Mouse (Mus musculus) lung, adult 2 months (tissue): ENCODE data around the gene Arl16. TPM values are rescaled to one million over a fixed set of nuclear protein-coding genes. Genes with fewer than 3 reads are reported as not detected.

Source experiments
- DNase-seq: peaks from one replicate; pipeline ENCODE4 v3.0.0; 2022
- H3K4me1 ChIP-seq: fragments of 200-500 bp; 2 replicates; pipeline ENCODE4 v1.6.1; 2011; ENCODE audit warnings: low read length; ENCODE audit not compliant: control insufficient read depth, insufficient read depth
- H3K4me3 ChIP-seq: fragments of 200-500 bp; replicated peaks from 2 replicates; pipeline ENCODE3; 2011; ENCODE audit warnings: low read depth, mild to moderate bottlenecking, control low read depth, low read length; ENCODE audit errors: extremely low read depth
- CTCF ChIP-seq: fragments of 200-500 bp; IDR thresholded peaks from 2 replicates; pipeline ENCODE4 v1.5.1; 2011; ENCODE audit warnings: mild to moderate bottlenecking, low read length, control low read depth; ENCODE audit not compliant: insufficient read depth
- POLR2A ChIP-seq: fragments of 200-500 bp; IDR thresholded peaks from 2 replicates; pipeline ENCODE4 v1.6.1; 2011; ENCODE audit warnings: low read depth, mild to moderate bottlenecking, control low read depth, low read length, borderline replicate concordance; ENCODE audit errors: extremely low read depth
- WGBS: fragments of 180-500 bp; shearing (Covaris S2); methylation state at CpG from one replicate; pipeline ENCODE4 v1.1.7; 2018; 5-methylcytosine and 5-hydroxymethylcytosine counted together
- polyA plus RNA-seq: library from polyadenylated mRNA; depleted of rRNA; stranded (reverse); fragments of >200 nt; gene quantifications from 2 replicates; pipeline ENCODE4 v1.2.3, GENCODE M21; 2012

Gene Arl16
- polyA plus RNA-seq, 1 experiment, result 17.3 TPM

DNA sequence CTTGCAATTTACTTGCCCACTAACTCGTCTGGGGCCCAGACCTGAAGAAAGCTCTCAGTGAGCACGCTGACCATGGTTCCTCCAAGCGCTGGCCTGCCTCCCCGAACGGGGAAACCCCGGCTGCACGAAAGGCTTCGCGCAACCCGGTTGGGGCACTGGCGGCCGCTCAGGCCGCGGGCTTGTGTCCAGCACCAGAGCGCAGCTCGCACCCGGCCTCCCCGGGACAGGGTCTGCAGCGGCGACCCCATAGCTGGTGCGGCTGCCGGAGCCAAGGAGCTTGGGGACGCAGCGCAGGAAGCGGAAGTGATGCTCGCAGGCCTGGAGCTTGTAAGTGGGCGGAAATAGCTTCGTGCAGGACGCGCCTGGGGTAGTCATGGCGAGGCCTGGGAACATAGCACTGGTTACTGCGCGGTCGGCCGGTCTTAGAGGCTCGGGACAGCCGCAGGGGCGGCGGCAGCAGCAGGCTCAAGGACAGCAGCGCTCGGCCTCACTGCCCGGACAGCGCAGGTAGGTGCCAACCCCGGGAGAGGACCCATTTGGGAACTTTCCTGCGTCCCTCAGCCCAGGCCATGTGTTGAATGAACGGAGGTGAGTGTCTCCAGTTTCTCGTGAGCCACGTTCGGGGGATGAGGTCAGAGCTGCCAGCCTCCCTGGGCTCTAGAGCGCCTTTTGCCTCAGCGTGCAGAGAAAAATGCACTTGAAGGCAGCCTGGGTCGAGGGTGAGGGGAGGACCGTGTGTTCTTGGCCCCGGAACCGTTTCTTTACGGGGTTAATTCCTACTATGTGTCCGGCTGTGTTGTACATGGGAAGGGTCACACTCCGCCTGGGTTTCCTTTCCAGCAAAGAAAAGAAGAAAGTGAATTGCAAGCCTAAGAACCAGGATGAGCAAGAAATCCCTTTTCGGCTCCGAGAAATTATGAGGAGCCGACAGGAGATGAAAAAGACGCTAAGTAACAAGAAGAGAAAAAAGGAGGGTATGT, 9.3 kb downstream of the Arl16 start, which contains the start of the genes Oxld1 and Ccdc137:
Gene Oxld1, minus strand, starts transcription at position 297 of the 980 bp plus-strand sequence.
Gene Ccdc137, plus strand, starts transcription at position 344 of the 980 bp plus-strand sequence.
- Histone ChIP-seq H3K4me1 (no peaks in the 10 kb centered on the region; the same call in 1 of the 2 replicates), H3K4me3 (peak within 1 kb of the TSS; percentile 80)
- 2% methylated on average over 62 of the region's 62 CpGs for WGBS
- peak; percentile 76 for DNase-seq
- TF ChIP-seq POLR2A (peak; percentile 79; the same call in 1 of the 2 replicates), CTCF (no peak)

DNA sequence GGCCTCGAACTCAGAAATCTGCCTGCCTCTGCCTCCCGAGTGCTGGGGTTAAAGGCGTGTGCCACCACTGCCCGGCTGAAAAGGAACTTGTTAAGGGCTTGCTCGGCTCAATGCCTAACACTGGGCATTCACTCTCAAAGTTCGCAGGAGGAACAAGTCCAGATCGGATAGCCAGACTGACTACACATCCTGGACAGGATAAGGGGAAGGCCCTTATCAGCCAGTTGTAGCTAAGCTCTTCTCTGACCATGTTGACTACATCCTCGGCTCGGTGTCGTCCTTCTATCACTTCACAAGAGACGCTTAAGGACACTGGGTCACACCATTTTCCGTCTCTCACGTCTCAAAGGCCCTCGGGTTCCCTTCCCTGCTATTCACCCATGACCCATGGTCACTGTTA, 10.0 kb downstream of the Arl16 start:
- H3K4me3 ChIP-seq, result peak overlapping the region; percentile 80
- H3K4me1 ChIP-seq, result no peaks in the 10 kb centered on the region; the same call in 1 of the 2 replicates
- no peak for TF ChIP-seq POLR2A
- TF ChIP-seq CTCF, result no peak
- WGBS, result 11% methylated on average over 14 of the region's 14 CpGs
- DNase-seq, result no peak

DNA sequence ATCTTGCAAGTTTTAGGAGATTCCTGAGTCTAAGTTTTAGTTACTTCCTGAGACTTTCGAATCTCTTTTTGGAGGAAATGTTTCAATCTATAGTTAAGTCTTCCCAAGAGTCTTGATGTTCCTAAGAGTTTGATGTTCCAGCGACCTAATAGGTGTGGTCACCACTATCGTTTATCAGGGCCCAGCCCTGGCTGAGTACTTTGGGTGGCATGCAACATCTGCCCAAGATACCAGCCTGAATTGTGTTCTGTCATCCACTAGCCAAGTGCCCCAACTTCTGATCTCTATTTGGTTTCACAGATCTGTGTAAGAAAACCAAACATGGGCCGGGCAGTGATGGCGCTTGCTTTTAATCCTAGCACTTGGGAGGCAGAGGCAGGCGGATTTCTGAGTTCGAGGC, 12.0 kb downstream of the Arl16 start:
- H3K4me3 ChIP-seq, result no peak overlapping the region
- no peak for DNase-seq
- H3K4me1 ChIP-seq, result no peaks in the 10 kb centered on the region; the same call in 1 of the 2 replicates
- TF ChIP-seq POLR2A (no peak), CTCF (no peak)
- 90% methylated on average over 7 of the region's 7 CpGs for WGBS

DNA sequence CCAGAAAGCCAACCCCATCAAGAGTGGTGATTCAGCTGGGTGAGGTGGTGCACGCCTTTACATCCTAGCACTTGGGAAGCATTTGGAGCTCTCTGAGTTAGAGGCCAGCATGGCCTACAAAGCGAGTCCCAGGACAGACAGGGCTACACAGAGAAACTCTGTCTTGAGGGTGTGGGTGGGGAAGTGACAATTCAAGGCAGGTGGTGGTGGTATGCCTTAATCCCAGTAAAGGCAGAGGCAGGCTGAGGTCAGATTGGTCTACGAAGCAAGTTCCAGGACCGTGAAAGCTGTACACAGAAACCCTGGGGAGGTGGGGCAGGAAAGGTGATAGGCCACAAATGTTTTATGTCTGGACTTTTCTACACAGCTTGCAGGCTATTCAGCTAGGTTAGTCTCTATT, 12.4 kb downstream of the Arl16 start:
- WGBS, result 92% methylated on average over 4 of the region's 4 CpGs
- no peak overlapping the region for H3K4me3 ChIP-seq
- no peak for DNase-seq
- no peaks in the 10 kb centered on the region; the same call in 1 of the 2 replicates for H3K4me1 ChIP-seq
- no peak for TF ChIP-seq POLR2A
- no peak for TF ChIP-seq CTCF

DNA sequence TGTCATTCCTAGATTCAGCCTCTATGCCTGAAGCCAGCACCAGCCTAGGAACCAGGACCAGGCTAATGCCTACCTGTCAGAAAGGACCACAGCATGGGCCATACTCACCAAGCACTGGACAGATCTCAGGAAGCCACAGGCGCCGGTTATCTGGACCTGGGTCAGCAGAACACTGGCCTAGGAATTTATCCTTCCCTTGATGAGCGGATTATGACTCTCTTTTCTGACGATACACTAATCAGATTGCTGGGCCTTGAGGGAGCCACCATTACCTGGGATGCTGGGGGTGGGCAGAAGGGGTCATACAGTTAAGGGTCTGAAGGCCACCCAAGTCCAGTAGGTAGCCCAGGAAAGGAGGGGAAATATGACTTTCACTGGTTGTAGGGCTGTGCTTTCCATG, 14.1 kb downstream of the Arl16 start, which contains the start of gene Pde6g:
Gene Pde6g, minus strand, starts transcription at position 195 of the 400 bp plus-strand sequence.
- Histone ChIP-seq H3K4me3 (no peak within 1 kb of the TSS), H3K4me1 (no peaks in the 10 kb centered on the region)
- 89% methylated on average over 4 of the region's 4 CpGs for WGBS
- TF ChIP-seq CTCF (no peak), POLR2A (no peak)
- DNase-seq, result no peak

DNA sequence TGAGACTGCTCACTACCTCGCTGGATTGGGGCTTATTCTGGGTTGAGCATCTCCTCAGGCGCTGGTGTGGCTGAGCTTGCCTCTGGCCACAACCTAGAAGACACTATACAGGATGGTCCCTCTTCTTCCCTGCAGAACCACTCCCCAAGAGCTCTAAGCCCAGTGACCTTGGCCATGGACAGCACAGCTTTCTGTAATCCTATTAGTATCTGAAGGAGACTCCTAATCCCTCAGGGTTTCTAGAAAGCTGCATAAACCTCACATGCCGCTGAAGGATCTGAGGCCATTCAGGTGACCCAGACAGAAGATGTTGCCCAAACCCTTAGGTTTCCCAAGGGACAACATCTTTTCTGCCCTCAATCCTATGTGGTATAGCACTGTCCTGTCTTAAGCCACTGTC, 15.2 kb downstream of the Arl16 start:
- TF ChIP-seq CTCF (no peak), POLR2A (no peak)
- WGBS, result 66% methylated on average over 3 of the region's 3 CpGs
- Histone ChIP-seq H3K4me3 (no peak overlapping the region), H3K4me1 (no peaks in the 10 kb centered on the region)
- no peak for DNase-seq

DNA sequence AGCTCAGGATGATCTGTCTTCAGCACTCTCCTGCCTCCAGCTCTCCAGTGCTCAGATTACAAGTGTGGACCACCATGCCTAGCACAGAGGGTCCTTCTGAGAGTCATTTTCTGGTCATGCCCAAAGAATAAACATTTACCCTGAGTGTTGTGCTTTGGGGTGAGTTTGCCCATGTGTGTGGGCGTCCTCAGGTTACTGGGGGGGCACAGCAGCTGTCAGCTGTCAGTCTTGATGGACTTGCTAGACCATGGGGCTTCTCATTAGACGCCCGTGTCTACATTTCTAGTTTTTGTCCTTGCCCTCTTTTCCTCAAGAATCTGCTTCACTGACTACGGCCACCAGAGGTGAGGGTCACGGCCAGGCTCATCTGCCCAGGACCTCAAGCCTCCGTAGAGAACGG, 20.2 kb downstream of the Arl16 start:
- WGBS, result 85% methylated on average over 7 of the region's 7 CpGs
- no peak for TF ChIP-seq POLR2A
- no peak for TF ChIP-seq CTCF
- H3K4me3 ChIP-seq, result no peak overlapping the region
- no peaks in the 10 kb centered on the region for H3K4me1 ChIP-seq
- no peak for DNase-seq

DNA sequence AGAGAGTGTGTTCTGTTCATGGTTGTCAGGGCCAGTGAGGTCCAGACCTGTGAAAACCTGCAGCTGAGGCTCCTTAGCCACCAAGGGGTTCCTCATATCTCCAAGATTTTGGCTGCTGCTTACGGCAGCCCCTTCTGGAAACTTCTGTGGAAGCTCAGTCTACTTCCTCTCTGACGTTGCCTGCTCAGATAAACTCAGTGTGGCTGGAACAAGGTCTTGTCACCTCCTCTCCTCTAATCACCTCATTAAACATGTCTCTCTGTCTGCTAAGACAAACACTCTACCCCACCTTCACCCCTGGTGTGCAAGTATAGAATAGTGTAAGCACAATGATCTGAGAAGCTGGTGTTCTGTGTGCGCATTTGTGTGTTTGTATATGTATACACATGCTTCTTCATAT, 21.9 kb downstream of the Arl16 start:
- 54% methylated on average over 3 of the region's 3 CpGs for WGBS

DNA sequence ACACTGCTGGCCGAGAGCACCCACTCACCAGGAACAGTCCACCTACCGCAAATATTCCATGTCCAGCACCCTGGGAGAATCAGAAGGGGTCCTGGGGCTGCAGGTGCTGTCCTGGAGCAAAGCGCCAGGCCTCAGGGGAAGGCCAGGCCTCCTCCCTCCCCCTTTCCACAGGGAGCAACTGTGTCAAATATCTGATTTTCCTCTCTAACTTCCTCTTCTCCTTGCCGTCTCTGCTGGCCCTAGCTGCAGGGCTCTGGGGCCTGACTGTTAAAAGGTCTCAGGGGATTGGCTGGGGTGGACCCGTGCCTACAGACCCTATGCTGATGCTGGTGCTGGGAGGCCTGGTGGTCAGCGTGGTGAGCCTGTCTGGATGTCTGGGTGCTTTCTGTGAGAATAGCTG, 23.3 kb downstream of the Arl16 start:
- TF ChIP-seq POLR2A (no peak), CTCF (no peak)
- Histone ChIP-seq H3K4me1 (no peaks in the 10 kb centered on the region), H3K4me3 (no peak overlapping the region)
- DNase-seq, result no peak
- WGBS, result 71% methylated on average over 6 of the region's 6 CpGs

More for the DNA sequence above, 21.9 kb downstream of the Arl16 start:
- H3K4me1 ChIP-seq, result no peaks in the 10 kb centered on the region
- TF ChIP-seq POLR2A (no peak), CTCF (no peak)
- H3K4me3 ChIP-seq, result no peak overlapping the region
- no peak for DNase-seq
